Comparison of ENCODE assay signal across 10 mouse cellular contexts in genomic region chr5:118081996-118082395, GRCm38 (mm10). TPM values are rescaled to one million over a fixed set of nuclear protein-coding genes. Genes with fewer than 3 reads are reported as not detected.
DNase-seq lines count a peak whose midpoint lies in the region; ATAC-seq and TF ChIP-seq lines count a peak whose summit lies in the region.
"Had no signal": no experiment of that assay in that cellular context is flagged by ENCODE, and none has a peak within 500 bp of the region (broad histone marks: within the 10 kb centered on the region; RNA-seq: fewer than 3 reads in every experiment).

No protein-coding gene starts in this region.

- DNase-seq in hindbrain, embryonic 10.5 days (ENCODE audit: low spot score) = no peak
- DNase-seq in hindbrain, postnatal 0 days (ENCODE audit: low spot score) = no peak
- DNase-seq in layer of hippocampus, adult 11-12 months (ENCODE audit: low spot score) = no peak
- no peak for DNase-seq in layer of hippocampus, postnatal 10 days (ENCODE audit: low spot score in 2 of 2)
- DNase-seq in embryo, embryonic 10.5 days (ENCODE audit: low spot score) = no peak

- H3K4me2 ChIP-seq in hindbrain, postnatal 0 days (ENCODE audit: low read depth, low read length) = no peak overlapping the region

- H3K9me3 ChIP-seq in hindbrain, embryonic 10.5 days = no peaks in the 10 kb centered on the region
- no peaks in the 10 kb centered on the region for H3K9me3 ChIP-seq in hindbrain, postnatal 0 days (ENCODE audit: low read length)

- H3K4me3 ChIP-seq in hindbrain, embryonic 10.5 days = no peak overlapping the region
- no peak overlapping the region for H3K4me3 ChIP-seq in hindbrain, postnatal 0 days (ENCODE audit: low read length)
- no peak overlapping the region for H3K4me3 ChIP-seq in small intestine, adult 2 months (ENCODE audit: low read depth, low read length)

- no peak for ATAC-seq in hindbrain, postnatal 0 days
- peak; percentile 89 for ATAC-seq in CD4-positive, CD25-positive, alpha-beta regulatory T cell, adult 4 months
- peak; percentile 35; the same call in 1 of the 2 replicates for ATAC-seq in granulocyte monocyte progenitor cell, adult 5-6 weeks (replicated peaks; ENCODE audit: poor library complexity, severe bottlenecking)
- ATAC-seq: intestine, postnatal 0 days had no signal

- H3K9ac ChIP-seq in hindbrain, postnatal 0 days (replicated peaks; ENCODE audit: low read length) = no peak overlapping the region

- TF ChIP-seq CTCF in hindbrain, postnatal 0 days (IDR thresholded peaks at IDR 0.05; ENCODE audit: low read depth) = no peak
- TF ChIP-seq CTCF in small intestine, adult 2 months (IDR thresholded peaks at IDR 0.05; ENCODE audit: extremely low read depth, insufficient read length, insufficient replicate concordance, low read depth, low read length) = no peak

- H3K27ac ChIP-seq in hindbrain, embryonic 10.5 days = peak overlapping the region; percentile 73
- no peak overlapping the region for H3K27ac ChIP-seq in hindbrain, postnatal 0 days
- peak overlapping the region; percentile 56; the same call in 1 of the 2 replicates for H3K27ac ChIP-seq in small intestine, adult 2 months (ENCODE audit: insufficient read depth, low read depth, low read length)
- H3K27ac ChIP-seq: stomach, postnatal 0 days had no signal

- H3K36me3 ChIP-seq in hindbrain, embryonic 10.5 days = peaks cover 47% of the 10 kb centered on the region
- no peaks in the 10 kb centered on the region for H3K36me3 ChIP-seq in hindbrain, postnatal 0 days (ENCODE audit: insufficient read depth, low read length)
- H3K36me3 ChIP-seq in small intestine, adult 2 months (ENCODE audit: control insufficient read depth, insufficient read depth, low read length) = peaks cover 5% of the 10 kb centered on the region; the same call in 1 of the 2 replicates

- TF ChIP-seq POLR2A in small intestine, adult 2 months (IDR thresholded peaks at IDR 0.05; ENCODE audit: low read depth, low read length) = no peak

- 78% methylated on average over 6 of the region's 6 CpGs for WGBS in hindbrain, embryonic 10.5 days
- WGBS in hindbrain, postnatal 0 days = 60% methylated on average over 6 of the region's 6 CpGs
- 72% methylated on average over 6 of the region's 6 CpGs for WGBS in small intestine, adult 2 months

- H3K27me3 ChIP-seq in hindbrain, embryonic 10.5 days (ENCODE audit: insufficient read depth, poor library complexity, severe bottlenecking) = no peaks in the 10 kb centered on the region
- H3K27me3 ChIP-seq in hindbrain, postnatal 0 days (ENCODE audit: insufficient read depth, low read length) = no peaks in the 10 kb centered on the region
- H3K27me3 ChIP-seq in small intestine, adult 2 months (ENCODE audit: control insufficient read depth, insufficient read depth, low read length) = no peaks in the 10 kb centered on the region

- peaks cover 89% of the 10 kb centered on the region for H3K4me1 ChIP-seq in hindbrain, embryonic 10.5 days (replicated peaks)
- H3K4me1 ChIP-seq in hindbrain, postnatal 0 days (ENCODE audit: insufficient read depth, low read length) = peaks cover 46% of the 10 kb centered on the region
- peaks cover 6% of the 10 kb centered on the region for H3K4me1 ChIP-seq in small intestine, adult 2 months (ENCODE audit: control insufficient read depth, insufficient read depth, insufficient read length, low read length)

RNA-seq across cellular contexts. Expression of gene Tesc, which starts 54.5 kb away (rescaled TPM):
- polyA plus RNA-seq in hindbrain, embryonic 10.5 days (2016; fragmentation: Nextera tagmentation; extraction: Ambion mirVana) = 0.45 and 0.55 TPM in 2 replicates
- 1.4 and 3.8 TPM in 2 replicates for total RNA-seq in hindbrain, postnatal 0 days (2014; rRNA removed)
- 6.9 and 7.5 TPM in 2 replicates for polyA plus RNA-seq in hindbrain, postnatal 0 days (2015; fragmentation: Nextera tagmentation; extraction: Ambion mirVana)
- 1 to 10 TPM; 2.9 to 7.7 TPM for polyA plus RNA-seq in CD4-positive, CD25-positive, alpha-beta regulatory T cell, adult 4 months (2017; shearing (Covaris generic))
- total RNA-seq in granulocyte monocyte progenitor cell, adult 5-6 weeks (2014; fragmentation: Nextera tagmentation) = 8.5 TPM in 1 of 2 replicates, not detected in the other
- total RNA-seq in granulocyte monocyte progenitor cell, adult 5-6 weeks (2017) = 0.56 and 0.82 TPM in 2 replicates
- 9.8 and 25.5 TPM in 2 replicates for polyA plus RNA-seq in small intestine, adult 2 months (2012; rRNA removed)
- 10 to 100 TPM; 41.3 to 42.2 TPM for total RNA-seq in layer of hippocampus, postnatal 10 days (2021)
